Mouse (Mus musculus): ENCODE results near the gene Gabarap.

DNA sequence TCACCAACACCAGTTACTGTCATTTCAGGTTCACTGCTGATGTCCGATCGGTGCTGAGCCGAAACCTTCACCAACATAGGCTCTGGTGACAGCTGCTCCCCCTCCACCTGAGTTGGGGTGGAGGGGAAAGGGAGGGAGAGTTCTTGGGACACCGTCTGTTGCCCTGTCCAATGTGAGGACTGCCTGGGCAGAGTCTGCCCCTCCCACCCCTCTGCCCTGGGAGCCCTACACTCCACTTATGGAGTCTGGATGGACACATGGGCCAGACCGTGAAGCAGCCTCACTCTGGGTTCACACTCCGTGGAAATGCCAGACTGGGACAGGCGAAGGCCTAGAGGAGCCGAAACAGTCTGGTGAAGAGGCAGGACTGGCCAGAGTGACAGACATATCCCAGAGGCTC, 994 bp upstream of the Gabarap start:
- TF ChIP-seq GATA1 (IDR thresholded peaks at IDR 0.05; ENCODE audit: borderline replicate concordance, low read length) (no peak), FLI1 (IDR thresholded peaks at IDR 0.05; ENCODE audit: low read length) (no peak)
